Mouse (Mus musculus) heart, postnatal 0 days (tissue): Measurements from ENCODE around the gene Ndufb10.

Experiments used
- CTCF ChIP-seq: IDR thresholded peaks from 2 replicates; pipeline ENCODE4 v1.5.1; 2016; ENCODE audit warnings: antibody characterized with exemption, control low read depth, low read depth
- EP300 ChIP-seq: IDR thresholded peaks from 2 replicates; pipeline ENCODE4 v1.6.1; 2016; ENCODE audit warnings: antibody characterized with exemption, low read depth

DNA sequence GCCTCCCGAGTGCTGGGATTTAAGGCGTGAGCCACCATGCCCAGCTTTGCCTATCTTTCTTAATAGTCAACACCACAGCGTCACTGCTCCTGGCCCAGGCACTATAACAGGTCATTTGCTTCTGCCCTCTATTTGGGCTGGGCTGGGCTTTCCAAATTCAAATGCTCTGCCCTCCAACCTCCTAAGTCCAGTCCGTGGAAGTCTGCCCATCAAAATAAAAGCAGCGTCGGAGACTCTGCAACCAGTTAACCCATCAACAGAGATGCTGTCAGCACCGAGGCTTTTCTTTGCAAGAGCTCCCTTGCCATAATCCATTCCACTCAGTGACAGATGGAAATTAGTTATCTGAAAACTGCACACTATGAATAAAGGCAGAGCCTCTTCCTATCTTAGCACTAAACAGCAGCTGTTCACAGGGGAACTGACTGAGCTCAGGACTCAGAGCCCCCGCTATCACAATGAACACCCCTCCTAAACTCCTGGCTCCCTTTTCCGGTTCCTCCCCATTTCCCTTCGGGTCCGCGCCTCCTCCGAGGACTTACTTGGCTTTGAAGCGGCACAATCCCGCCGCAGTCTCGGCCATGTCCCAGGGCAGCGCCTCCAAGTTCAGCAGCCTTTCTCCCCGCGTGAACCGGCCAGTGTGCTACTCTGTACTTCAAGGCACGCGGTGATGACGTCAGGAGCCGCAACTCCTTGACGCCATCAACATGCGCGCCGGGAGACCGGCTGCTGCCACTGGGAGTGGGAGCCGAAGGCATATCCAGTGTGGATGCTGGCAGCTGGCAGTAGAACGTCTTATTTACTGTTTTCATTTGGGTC lies 17.1 kb downstream of the Ndufb10 start, which contains the start of gene Tbl3:
- 0 out of 2 replicates have a peak, but pooled peaks have one; percentile 6 for TF ChIP-seq CTCF
- no peak for TF ChIP-seq EP300
